ENCODE assay signal across 8 mouse cellular contexts in the genomic region with DNA sequence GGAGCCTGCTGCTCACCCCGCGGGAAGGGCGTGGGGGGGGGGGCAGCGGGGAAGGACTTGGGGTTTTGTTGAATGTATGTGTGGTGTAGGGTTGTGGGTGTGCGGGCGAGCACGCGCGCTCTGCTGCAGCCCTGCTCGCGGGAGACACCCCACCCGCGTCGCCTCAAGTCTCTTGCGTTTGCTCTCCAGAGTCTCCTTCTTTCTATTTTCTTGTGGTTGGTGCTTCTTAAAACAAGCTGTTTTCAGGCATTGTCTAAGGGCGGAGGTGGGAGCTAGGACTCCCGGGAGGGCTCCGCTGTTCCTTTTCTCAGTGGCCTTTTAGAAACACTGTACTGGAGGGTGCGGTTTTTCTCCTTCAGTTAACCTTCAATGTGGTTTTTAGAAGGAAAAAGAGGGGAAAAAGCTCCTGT. TPM values are rescaled to one million over a fixed set of nuclear protein-coding genes. Genes with fewer than 3 reads are reported as not detected.
DNase-seq lines count a peak whose midpoint lies in the region; ATAC-seq and TF ChIP-seq lines count a peak whose summit lies in the region.

Tmsb10 (minus strand) TSS at position 87 of the 410 bp plus-strand sequence.

- H3K27me3 ChIP-seq in ES-Bruce4 (ENCODE audit: control insufficient read depth, insufficient read depth, low read length, poor library complexity, severe bottlenecking), result no peaks in the 10 kb centered on the region
- no peaks in the 10 kb centered on the region for H3K27me3 ChIP-seq in limb, embryonic 13.5 days
- H3K27me3 ChIP-seq in stomach, embryonic 14.5 days (ENCODE audit: control insufficient read depth, insufficient read depth, low read length), result no peaks in the 10 kb centered on the region

- no peak for DNase-seq in frontal cortex, postnatal 25 days (ENCODE audit: low spot score in 2 of 2)
- DNase-seq in heart, postnatal 14 days, result no peak
- DNase-seq in ovary, postnatal 36 days (ENCODE audit: low spot score), result no peak

- under 1% methylated on average over 18 of the region's 19 CpGs for WGBS in limb, embryonic 13.5 days
- WGBS in stomach, embryonic 14.5 days, result 2% methylated on average over 19 of the region's 19 CpGs

- peak within 1 kb of the TSS; percentile 94 for H3K4me3 ChIP-seq in ES-Bruce4 (ENCODE audit: low read depth, low read length)
- H3K4me3 ChIP-seq in embryonic fibroblast, embryonic 13.5 days (ENCODE audit: insufficient read depth, low read length), result peak within 1 kb of the TSS; percentile 85
- peak within 1 kb of the TSS; percentile 89 for H3K4me3 ChIP-seq in limb, embryonic 13.5 days
- H3K4me3 ChIP-seq in stomach, embryonic 14.5 days (ENCODE audit: low read depth, low read length), result peak within 1 kb of the TSS; percentile 82

- peak within 1 kb of the TSS; percentile 79 for H3K4me2 ChIP-seq in limb, embryonic 13.5 days (replicated peaks)
- H3K4me2 ChIP-seq in stomach, embryonic 14.5 days (replicated peaks; ENCODE audit: low read depth, low read length), result peak within 1 kb of the TSS; percentile 51

- no peak for TF ChIP-seq CTCF in ES-Bruce4 (IDR thresholded peaks at IDR 0.05; ENCODE audit: low read depth, low read length)
- TF ChIP-seq CTCF in embryonic fibroblast, embryonic 13.5 days (IDR thresholded peaks at IDR 0.05; ENCODE audit: borderline replicate concordance, insufficient read depth, low read length), result no peak

- TF ChIP-seq EP300 in ES-Bruce4 (IDR thresholded peaks at IDR 0.05; ENCODE audit: insufficient read depth, low read depth, low read length), result no peak

- H3K9me3 ChIP-seq in ES-Bruce4 (replicated peaks; ENCODE audit: control insufficient read depth, insufficient read depth, low read length, poor library complexity, severe bottlenecking), result no peaks in the 10 kb centered on the region
- H3K9me3 ChIP-seq in limb, embryonic 13.5 days, result no peaks in the 10 kb centered on the region
- no peaks in the 10 kb centered on the region for H3K9me3 ChIP-seq in stomach, embryonic 14.5 days (ENCODE audit: control insufficient read depth, low read depth, low read length)

- peaks cover 11% of the 10 kb centered on the region for H3K4me1 ChIP-seq in ES-Bruce4 (ENCODE audit: control insufficient read depth, insufficient read depth, low read length)
- peaks cover 9% of the 10 kb centered on the region for H3K4me1 ChIP-seq in embryonic fibroblast, embryonic 13.5 days (ENCODE audit: control insufficient read depth, insufficient read depth, low read length)
- peaks cover 52% of the 10 kb centered on the region for H3K4me1 ChIP-seq in limb, embryonic 13.5 days
- H3K4me1 ChIP-seq in stomach, embryonic 14.5 days (ENCODE audit: control insufficient read depth, insufficient read depth, low read length), result peaks cover 17% of the 10 kb centered on the region

- H3K36me3 ChIP-seq in ES-Bruce4 (ENCODE audit: control insufficient read depth, insufficient read depth, low read length, poor library complexity, severe bottlenecking), result peaks cover 5% of the 10 kb centered on the region
- no peaks in the 10 kb centered on the region for H3K36me3 ChIP-seq in limb, embryonic 13.5 days
- H3K36me3 ChIP-seq in stomach, embryonic 14.5 days (ENCODE audit: control insufficient read depth, insufficient read depth, low read length), result no peaks in the 10 kb centered on the region

- ATAC-seq in frontal cortex, adult (ENCODE audit: low TSS enrichment), result peak; percentile 66
- ATAC-seq in limb, embryonic 13.5 days (ENCODE audit: low FRiP score, low read depth), result peak; percentile 76; the same call in 1 of the 2 replicates
- peak; percentile 0; the same call in 1 of the 2 replicates for ATAC-seq in stomach, embryonic 14.5 days (ENCODE audit: insufficient number of reproducible peaks, insufficient read depth, low FRiP score, low read depth)

- H3K27ac ChIP-seq in ES-Bruce4 (ENCODE audit: insufficient read depth, low read length), result peak within 1 kb of the TSS; percentile 83
- H3K27ac ChIP-seq in embryonic fibroblast, embryonic 13.5 days (ENCODE audit: insufficient read depth, low read length), result peak within 1 kb of the TSS; percentile 81
- peak within 1 kb of the TSS; percentile 85 for H3K27ac ChIP-seq in limb, embryonic 13.5 days
- peak within 1 kb of the TSS; percentile 91 for H3K27ac ChIP-seq in stomach, embryonic 14.5 days (ENCODE audit: low read length)

- H3K9ac ChIP-seq in ES-Bruce4 (ENCODE audit: low read depth, poor library complexity, severe bottlenecking), result peak within 1 kb of the TSS; percentile 89
- H3K9ac ChIP-seq in limb, embryonic 13.5 days, result peak within 1 kb of the TSS; percentile 99
- H3K9ac ChIP-seq in stomach, embryonic 14.5 days (replicated peaks; ENCODE audit: low read depth, low read length), result peak within 1 kb of the TSS; percentile 97

- TF ChIP-seq POLR2A in ES-Bruce4 (IDR thresholded peaks at IDR 0.05; ENCODE audit: insufficient read depth, low read length), result no peak
- no peak; the same call in 1 of the 2 replicates for TF ChIP-seq POLR2A in embryonic fibroblast, embryonic 13.5 days (IDR thresholded peaks at IDR 0.05; ENCODE audit: low read depth, low read length)

- intact Hi-C loops in heart, postnatal 14 days (cut with DNase I), result loop anchor here (5.0 kb wide), 1 partner anchor 54 kb away; no protein-coding TSS in a partner anchor

RNA-seq across cellular contexts. Expression of gene Tmsb10, which starts in this region (rescaled TPM):
- 1,250 and 1,380 TPM in 2 replicates for polyA plus RNA-seq in ES-Bruce4 (2011; ENCODE audit: insufficient read depth, insufficient read length, low read depth, missing spikeins)
- polyA plus RNA-seq in embryonic fibroblast, embryonic 13.5 days (2011; ENCODE audit: insufficient read length, low read depth, missing spikeins), result 1,555 and 1,872 TPM in 2 replicates
- 100 to 1,000 TPM; 220 to 281 TPM for total RNA-seq in heart, postnatal 14 days (2021)
- 2,406 and 2,417 TPM in 2 replicates for polyA plus RNA-seq in limb, embryonic 13.5 days (2015; fragmentation: Nextera tagmentation; extraction: Ambion mirVana)
- polyA plus RNA-seq in stomach, embryonic 14.5 days (2014; fragmentation: Nextera tagmentation; extraction: Ambion mirVana), result 2,356 and 2,370 TPM in 2 replicates

Comparison
In these comparisons a context has a peak if more than half of its experiments do, and no peak if none do; other contexts are left out.
1. ATAC-seq: peak in every context shown above with its lines; median percentile 76 in limb, embryonic 13.5 days; 66 in frontal cortex, adult; 0 in stomach, embryonic 14.5 days.